Mouse (Mus musculus) testis, postnatal 10 days (tissue): ENCODE data around the gene Syn3.

Experiments used
- DNase-seq: peaks from one replicate; pipeline ENCODE4 v3.0.0; 2021; ENCODE audit warnings: low spot score

Syn3 gene

GRCm38 (mm10) chr10:86339121-86339520, 159.6 kb downstream of the Syn3 start:
- DNase-seq, result no peak

- DNase-seq, result no peak
Observed at GRCm38 (mm10) chr10:86338121-86338715, 160.5 kb downstream of the Syn3 start.

GRCm38 (mm10) chr10:86337239-86337638, 161.5 kb downstream of the Syn3 start:
- DNase-seq, result no peak

GRCm38 (mm10) chr10:86336506-86336905, 162.2 kb downstream of the Syn3 start:
- no peak for DNase-seq

- no peak for DNase-seq
Observed at GRCm38 (mm10) chr10:86334581-86334980, 164.1 kb downstream of the Syn3 start.

GRCm38 (mm10) chr10:86332942-86333341, 165.8 kb downstream of the Syn3 start:
- DNase-seq, result no peak

- DNase-seq, result no peak
Observed at GRCm38 (mm10) chr10:86331681-86332281, 166.9 kb downstream of the Syn3 start.

- no peak for DNase-seq
Observed at GRCm38 (mm10) chr10:86330993-86331680, 167.6 kb downstream of the Syn3 start.

GRCm38 (mm10) chr10:86329241-86329882, 169.3 kb downstream of the Syn3 start:
- DNase-seq, result no peak

GRCm38 (mm10) chr10:86328691-86329090, 170.0 kb downstream of the Syn3 start:
- DNase-seq, result no peak

GRCm38 (mm10) chr10:86328143-86328542, 170.6 kb downstream of the Syn3 start:
- no peak for DNase-seq

GRCm38 (mm10) chr10:86325272-86325671, 173.4 kb downstream of the Syn3 start:
- DNase-seq, result no peak

- DNase-seq, result no peak
Observed at GRCm38 (mm10) chr10:86323275-86323994, 175.3 kb downstream of the Syn3 start.

- DNase-seq, result no peak
Observed at GRCm38 (mm10) chr10:86322006-86322405, 176.7 kb downstream of the Syn3 start.

GRCm38 (mm10) chr10:86321194-86321593, 177.5 kb downstream of the Syn3 start:
- no peak for DNase-seq

GRCm38 (mm10) chr10:86320204-86320603, 178.5 kb downstream of the Syn3 start:
- no peak for DNase-seq

GRCm38 (mm10) chr10:86319526-86319925, 179.2 kb downstream of the Syn3 start:
- no peak for DNase-seq

GRCm38 (mm10) chr10:86318552-86319140, 180.1 kb downstream of the Syn3 start:
- no peak for DNase-seq

- DNase-seq, result no peak
Observed at GRCm38 (mm10) chr10:86317633-86318032, 181.1 kb downstream of the Syn3 start.

GRCm38 (mm10) chr10:86315513-86315912, 183.2 kb downstream of the Syn3 start:
- DNase-seq, result no peak

- no peak for DNase-seq
Observed at GRCm38 (mm10) chr10:86313448-86313847, 185.2 kb downstream of the Syn3 start.

GRCm38 (mm10) chr10:86312976-86313375, 185.7 kb downstream of the Syn3 start:
- no peak for DNase-seq
